Mouse (Mus musculus): Measurements from ENCODE around the gene Tefm.
A peak's percentile ranks its signal among the peaks of the same experiment; 100 is the strongest.

DNA sequence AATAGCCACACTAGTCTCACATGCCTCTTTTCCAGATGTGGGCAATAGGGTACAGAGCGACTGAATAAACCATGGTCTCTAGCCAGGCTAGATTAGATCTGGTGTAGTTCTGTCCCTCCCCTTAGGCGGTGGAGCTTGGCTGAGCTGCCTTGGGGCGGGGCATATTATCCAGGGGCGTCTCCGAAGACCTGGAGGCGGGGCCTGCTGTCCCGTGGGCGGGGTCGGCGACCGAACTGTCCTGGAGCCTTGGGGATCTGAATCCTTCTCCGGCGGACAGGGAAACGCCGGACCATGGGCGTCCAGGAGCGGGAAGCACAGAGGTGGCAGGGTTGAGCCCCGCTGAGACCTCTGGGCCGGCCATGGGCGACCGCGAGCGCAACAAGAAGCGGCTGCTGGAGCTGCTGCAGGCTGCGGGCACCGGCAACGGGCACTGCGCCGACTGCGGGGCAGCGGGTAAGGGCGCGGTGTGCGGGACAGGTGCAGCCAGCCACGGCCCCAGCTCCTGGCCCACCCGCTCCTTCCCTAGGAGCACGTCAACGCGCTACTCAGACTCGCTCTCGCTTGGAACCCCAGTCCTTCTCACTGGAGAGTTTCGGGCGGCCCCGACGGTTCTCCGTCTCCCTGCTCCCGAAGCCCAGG is 12.0 kb upstream of the Tefm start, which contains the start of gene Adap2:
- 0 out of 2 replicates have a peak, but pooled peaks have one; percentile 9 for TF ChIP-seq POLR2A (IDR thresholded peaks at IDR 0.05; ENCODE audit: control insufficient read depth, extremely low read depth, insufficient read depth, low read length, poor library complexity)
- no peak; the same call in 1 of the 2 replicates for TF ChIP-seq CTCF (IDR thresholded peaks at IDR 0.05; ENCODE audit: borderline replicate concordance, control insufficient read depth, extremely low read depth, insufficient read depth, low read length, poor library complexity)
